Mouse (Mus musculus): Measurements from ENCODE around the gene Efnb1. TPM values are rescaled to one million over a fixed set of nuclear protein-coding genes. Genes with fewer than 3 reads are reported as not detected.
A peak's percentile ranks its signal among the peaks of the same experiment; 100 is the strongest.
"Not testable (repeated sequence)": the region's sequence is repeated elsewhere in the genome, so short reads cannot be mapped to it uniquely, and the experiment has no call there.

Gene Efnb1
- 3.6 and 3.8 TPM in 2 replicates for polyA plus RNA-seq (2012; rRNA removed)
- 2.4 and 3.5 TPM in 2 replicates for polyA plus RNA-seq (2014; fragmentation: Nextera tagmentation; extraction: Ambion mirVana)

DNA sequence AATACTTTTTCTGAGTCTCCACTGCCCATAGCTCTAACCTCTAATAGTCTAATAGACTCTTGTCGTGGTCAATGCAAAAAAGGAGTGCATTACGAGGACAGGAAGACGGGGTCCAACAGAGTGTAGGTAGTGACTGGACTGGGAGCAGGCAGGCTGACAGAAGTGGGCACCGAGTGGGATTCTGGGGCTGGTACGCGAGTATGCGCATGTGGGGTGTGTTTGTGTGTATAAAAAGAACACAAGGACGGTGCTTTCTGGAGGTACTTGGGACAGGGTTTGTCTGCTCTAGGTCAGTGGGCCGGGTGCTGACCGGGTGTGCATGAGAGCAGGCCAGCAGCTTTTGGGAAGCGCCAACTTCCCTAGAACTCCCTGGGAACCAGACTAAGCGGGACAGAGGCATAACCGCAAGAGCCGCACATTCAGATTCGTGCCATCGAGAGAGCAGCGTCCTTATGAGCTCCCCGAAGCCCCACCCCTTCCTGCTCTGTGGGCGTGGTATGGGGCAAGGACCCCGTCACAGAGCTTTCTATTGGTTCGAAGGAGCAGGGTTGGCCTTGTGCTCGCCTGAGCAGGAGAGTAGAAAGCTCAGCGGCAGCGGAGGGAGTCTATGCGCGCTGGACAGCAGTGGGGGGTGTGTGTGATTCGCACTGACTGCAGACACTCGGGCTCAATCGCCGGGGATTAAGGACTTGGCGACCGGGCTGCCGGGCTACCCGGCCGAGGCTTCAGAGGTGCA lies at the start of gene Efnb1:
Efnb1 (plus strand) TSS at position 608 of the 736 bp plus-strand sequence.
- Histone ChIP-seq H3K4me1 (replicated peaks; ENCODE audit: control insufficient read depth in 2 of 2, insufficient read depth in 2 of 2, low read length in 1 of 2) (no peaks in the 10 kb centered on the region), H3K4me3 (ENCODE audit: insufficient read depth in 1 of 2, low read depth in 2 of 2, low read length in 2 of 2) (peak within 1 kb of the TSS; percentile 44 to 53), H3K27me3 (ENCODE audit: control insufficient read depth, insufficient read depth, low read length) (peaks cover 8% of the 10 kb centered on the region), H3K4me2 (ENCODE audit: low read depth) (peak within 1 kb of the TSS; percentile 59), H3K27ac (no peak within 1 kb of the TSS), H3K9me3 (ENCODE audit: control insufficient read depth, low read length) (no peaks in the 10 kb centered on the region), H3K9ac (replicated peaks) (0 out of 2 replicates have a peak within 1 kb of the TSS, but pooled peaks have one; percentile 9), H3K36me3 (replicated peaks; ENCODE audit: control insufficient read depth, insufficient read depth, low read depth) (no peaks in the 10 kb centered on the region)
- 18% methylated on average over 35 of the region's 35 CpGs for WGBS (ENCODE audit: insufficient replicate concordance)
- DNase-seq (ENCODE audit: low read depth in 3 of 3, low spot score in 3 of 3) (peak; percentile 52 to 66 (median 64)), ATAC-seq (ENCODE audit: insufficient read depth) (peak; percentile 83)
- no peak for TF ChIP-seq CTCF (IDR thresholded peaks at IDR 0.05; ENCODE audit: low read depth)
- no peak for TF ChIP-seq EP300 (IDR thresholded peaks at IDR 0.05; ENCODE audit: low read depth)

DNA sequence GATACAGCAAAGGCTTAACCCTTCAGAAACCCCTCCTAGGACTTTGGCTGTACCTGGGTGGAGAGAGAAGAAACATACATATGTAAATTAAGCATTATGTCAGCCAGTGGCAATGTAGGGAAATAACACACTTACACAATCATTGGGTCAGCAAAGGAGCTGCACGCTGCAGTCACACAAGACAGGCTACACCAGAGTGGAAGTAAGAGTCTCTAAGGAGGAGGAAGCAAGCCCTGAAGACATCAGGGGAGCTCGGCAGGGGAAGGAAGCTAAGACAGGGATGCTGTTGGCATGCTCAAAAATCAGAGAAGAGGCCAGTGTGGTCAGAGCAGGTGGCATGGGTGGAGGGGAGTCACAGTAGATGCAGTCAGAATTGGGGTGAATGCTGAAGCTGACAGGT lies 43.2 kb upstream of the Efnb1 start:
- Histone ChIP-seq H3K27me3 (ENCODE audit: control insufficient read depth, insufficient read depth, low read length) (no peaks in the 10 kb centered on the region), H3K9ac (replicated peaks) (no peak overlapping the region), H3K4me2 (ENCODE audit: low read depth) (no peak overlapping the region), H3K36me3 (replicated peaks; ENCODE audit: control insufficient read depth, insufficient read depth, low read depth) (no peaks in the 10 kb centered on the region), H3K27ac (no peak overlapping the region), H3K9me3 (ENCODE audit: control insufficient read depth, low read length) (no peaks in the 10 kb centered on the region), H3K4me3 (ENCODE audit: insufficient read depth in 1 of 2, low read depth in 2 of 2, low read length in 2 of 2) (no peak overlapping the region), H3K4me1 (replicated peaks; ENCODE audit: control insufficient read depth in 2 of 2, insufficient read depth in 2 of 2, low read length in 1 of 2) (no peaks in the 10 kb centered on the region)
- ATAC-seq (ENCODE audit: insufficient read depth) (no peak), DNase-seq (ENCODE audit: low read depth in 3 of 3, low spot score in 3 of 3) (no peak)
- WGBS (ENCODE audit: insufficient replicate concordance) = 12% methylated on average over 2 of the region's 2 CpGs
- TF ChIP-seq EP300 (IDR thresholded peaks at IDR 0.05; ENCODE audit: low read depth) = no peak
- TF ChIP-seq CTCF (IDR thresholded peaks at IDR 0.05; ENCODE audit: low read depth) = no peak

DNA sequence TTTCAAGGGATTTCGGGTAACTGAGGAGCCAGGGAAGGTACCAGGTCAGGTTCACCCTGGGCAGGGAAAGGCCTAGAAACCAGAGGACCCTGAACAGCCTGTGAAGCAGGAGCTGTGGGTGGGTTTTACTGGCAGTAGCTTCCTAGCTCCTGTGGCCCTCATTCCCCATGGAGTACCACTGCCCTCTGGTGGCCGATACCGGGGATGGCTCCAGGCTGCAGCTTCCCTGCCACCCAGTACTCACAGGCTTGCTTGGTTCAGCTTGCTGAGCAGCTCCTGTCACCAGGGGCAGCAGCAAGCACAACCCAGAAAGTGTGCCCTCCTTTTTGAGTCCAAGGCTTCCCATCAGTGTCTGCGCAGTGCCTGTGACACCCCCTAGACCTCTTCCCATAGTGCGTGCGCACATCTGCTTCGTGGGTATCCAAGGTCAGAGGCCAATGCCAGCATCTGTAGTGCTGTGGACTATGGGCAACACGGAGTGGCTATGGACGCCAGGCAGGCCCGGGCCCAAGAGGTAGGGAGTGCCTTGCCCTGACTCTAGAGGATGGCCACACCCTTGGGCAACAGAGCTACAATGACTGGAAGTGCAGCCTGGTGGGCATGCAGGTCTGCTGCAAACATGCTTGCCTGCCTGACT lies 24.7 kb upstream of the Efnb1 start:
- not testable (repeated sequence) for H3K4me2 ChIP-seq (ENCODE audit: low read depth); H3K36me3 ChIP-seq (replicated peaks; ENCODE audit: control insufficient read depth, insufficient read depth, low read depth); H3K9me3 ChIP-seq (ENCODE audit: control insufficient read depth, low read length); DNase-seq (ENCODE audit: low read depth in 3 of 3, low spot score in 3 of 3); H3K4me3 ChIP-seq (ENCODE audit: insufficient read depth in 1 of 2, low read depth in 2 of 2, low read length in 2 of 2); H3K27ac ChIP-seq; H3K4me1 ChIP-seq (replicated peaks; ENCODE audit: control insufficient read depth in 2 of 2, insufficient read depth in 2 of 2, low read length in 1 of 2); ATAC-seq (ENCODE audit: insufficient read depth); H3K9ac ChIP-seq (replicated peaks); H3K27me3 ChIP-seq (ENCODE audit: control insufficient read depth, insufficient read depth, low read length)
- 76% methylated on average over 5 of the region's 10 CpGs for WGBS (ENCODE audit: insufficient replicate concordance)

DNA sequence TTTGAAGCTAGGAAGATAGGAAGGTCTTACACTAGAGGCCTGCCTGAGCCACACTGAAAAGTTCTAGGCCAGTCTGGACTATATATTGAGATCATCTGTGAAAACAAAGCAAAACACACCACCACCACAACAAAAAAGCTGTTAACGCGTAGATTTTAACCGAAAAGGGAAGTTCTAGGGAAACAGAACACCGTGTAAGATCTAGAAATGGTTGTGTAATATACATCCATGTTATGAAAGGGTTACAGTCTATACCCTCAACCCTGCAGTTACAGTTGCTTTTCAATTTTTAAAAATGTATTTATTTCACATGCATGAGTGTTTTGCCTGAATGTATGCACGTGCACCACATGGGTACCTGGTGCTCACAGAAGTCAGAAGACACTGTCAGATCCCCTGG lies 16.4 kb upstream of the Efnb1 start:
- Histone ChIP-seq H3K27ac (no peak overlapping the region), H3K4me3 (ENCODE audit: insufficient read depth in 1 of 2, low read depth in 2 of 2, low read length in 2 of 2) (no peak overlapping the region), H3K9me3 (ENCODE audit: control insufficient read depth, low read length) (no peaks in the 10 kb centered on the region), H3K4me1 (replicated peaks; ENCODE audit: control insufficient read depth in 2 of 2, insufficient read depth in 2 of 2, low read length in 1 of 2) (no peaks in the 10 kb centered on the region), H3K9ac (replicated peaks) (no peak overlapping the region), H3K4me2 (ENCODE audit: low read depth) (no peak overlapping the region), H3K27me3 (ENCODE audit: control insufficient read depth, insufficient read depth, low read length) (no peaks in the 10 kb centered on the region), H3K36me3 (replicated peaks; ENCODE audit: control insufficient read depth, insufficient read depth, low read depth) (no peaks in the 10 kb centered on the region)
- TF ChIP-seq EP300 (IDR thresholded peaks at IDR 0.05; ENCODE audit: low read depth) (no peak), CTCF (IDR thresholded peaks at IDR 0.05; ENCODE audit: low read depth) (no peak)
- 56% methylated on average over 5 of the region's 5 CpGs for WGBS (ENCODE audit: insufficient replicate concordance)
- DNase-seq (ENCODE audit: low read depth in 3 of 3, low spot score in 3 of 3) (no peak), ATAC-seq (ENCODE audit: insufficient read depth) (no peak)

DNA sequence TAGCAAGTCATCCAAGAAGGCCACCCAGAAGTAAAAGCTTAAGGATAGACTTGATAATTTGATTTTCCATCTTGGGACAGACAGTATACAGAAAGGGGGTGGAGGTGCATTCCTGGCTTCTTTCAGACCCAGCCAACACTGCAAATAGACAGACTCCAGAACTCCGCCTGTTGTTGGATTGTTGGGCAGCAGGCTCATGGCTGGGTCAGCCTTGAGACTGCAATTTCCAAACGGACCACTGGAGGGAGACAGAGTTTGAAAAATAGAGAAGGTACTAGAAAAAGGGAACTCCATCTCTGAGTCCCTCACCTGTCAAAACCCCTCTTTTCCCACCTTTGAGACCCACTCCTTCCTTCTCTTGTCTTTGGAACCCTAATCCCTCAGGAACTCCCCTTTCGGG lies 5.9 kb upstream of the Efnb1 start:
- DNase-seq (ENCODE audit: low read depth in 3 of 3, low spot score in 3 of 3) = no peak
- ATAC-seq (ENCODE audit: insufficient read depth) = no peak
- Histone ChIP-seq H3K4me3 (ENCODE audit: insufficient read depth in 1 of 2, low read depth in 2 of 2, low read length in 2 of 2) (no peak overlapping the region), H3K9ac (replicated peaks) (no peak overlapping the region), H3K9me3 (ENCODE audit: control insufficient read depth, low read length) (no peaks in the 10 kb centered on the region), H3K4me2 (ENCODE audit: low read depth) (no peak overlapping the region), H3K27me3 (ENCODE audit: control insufficient read depth, insufficient read depth, low read length) (no peaks in the 10 kb centered on the region), H3K27ac (no peak overlapping the region), H3K4me1 (replicated peaks; ENCODE audit: control insufficient read depth in 2 of 2, insufficient read depth in 2 of 2, low read length in 1 of 2) (no peaks in the 10 kb centered on the region), H3K36me3 (replicated peaks; ENCODE audit: control insufficient read depth, insufficient read depth, low read depth) (no peaks in the 10 kb centered on the region)
- TF ChIP-seq EP300 (IDR thresholded peaks at IDR 0.05; ENCODE audit: low read depth) (no peak), CTCF (IDR thresholded peaks at IDR 0.05; ENCODE audit: low read depth) (peak; percentile 66)
- WGBS (ENCODE audit: insufficient replicate concordance) = 30% methylated on average over 3 of the region's 3 CpGs
